Mouse (Mus musculus) layer of hippocampus, postnatal 25 days (tissue): ENCODE measurements around the gene Klf7. TPM values are rescaled to one million over a fixed set of nuclear protein-coding genes. Genes with fewer than 3 reads are reported as not detected.
"Not testable (repeated sequence)": the region's sequence is repeated elsewhere in the genome, so short reads cannot be mapped to it uniquely, and the experiment has no call there.

Experiments used
- DNase-seq, 2 experiments: peaks; one replicate each; pipeline ENCODE4 v3.0.0; 2022; ENCODE audit warnings: mixed read lengths in 2 of 2, low spot score in 1 of 2; ENCODE audit errors: extremely low spot score in 1 of 2
- total RNA-seq, 2 experiments: library from RNA; stranded (reverse); gene quantifications; 2 replicates each; pipeline ENCODE4 v1.2.3; 2021

Gene Klf7
- 10 to 100 TPM; 33.4 to 41.3 TPM for total RNA-seq

GRCm38 (mm10) chr1:64121559-64122465, at the start of gene Klf7:
Gene Klf7, minus strand, starts transcription at chr1:64122282.
- DNase-seq = peak; percentile 87 to 96

GRCm38 (mm10) chr1:64164526-64165062, 42.5 kb upstream of the Klf7 start:
- DNase-seq = no peak

- DNase-seq = no peak
Measured at GRCm38 (mm10) chr1:64158766-64159165, 36.7 kb upstream of the Klf7 start.

GRCm38 (mm10) chr1:64149185-64149584, 27.1 kb upstream of the Klf7 start:
- DNase-seq = no peak

GRCm38 (mm10) chr1:64142691-64143445, 20.8 kb upstream of the Klf7 start:
- no peak for DNase-seq

GRCm38 (mm10) chr1:64134439-64134838, 12.4 kb upstream of the Klf7 start:
- no peak for DNase-seq

- no peak for DNase-seq
Measured at GRCm38 (mm10) chr1:64126822-64127221, 4.7 kb upstream of the Klf7 start.

GRCm38 (mm10) chr1:64122466-64122830, 366 bp upstream of the Klf7 start:
- no peak for DNase-seq

- peak; percentile 59 to 63 for DNase-seq
Measured at GRCm38 (mm10) chr1:64120811-64121515, 1.1 kb downstream of the Klf7 start.

GRCm38 (mm10) chr1:64120421-64120810, 1.7 kb downstream of the Klf7 start:
- DNase-seq = peak; percentile 46 to 47

- peak; percentile 31 to 44 for DNase-seq
Measured at GRCm38 (mm10) chr1:64119851-64120250, 2.2 kb downstream of the Klf7 start.

GRCm38 (mm10) chr1:64119358-64119794, 2.7 kb downstream of the Klf7 start:
- DNase-seq = peak in 1 of 2 experiments; percentile 34

GRCm38 (mm10) chr1:64118285-64119170, 3.6 kb downstream of the Klf7 start:
- DNase-seq = no peak

- DNase-seq = no peak
Measured at GRCm38 (mm10) chr1:64117478-64118284, 4.4 kb downstream of the Klf7 start.

- no peak for DNase-seq
Measured at GRCm38 (mm10) chr1:64116746-64117455, 5.2 kb downstream of the Klf7 start.

- DNase-seq = no peak
Measured at GRCm38 (mm10) chr1:64114579-64114978, 7.5 kb downstream of the Klf7 start.

- DNase-seq = not testable (repeated sequence)
Measured at GRCm38 (mm10) chr1:64108653-64109052, 13.4 kb downstream of the Klf7 start.

- DNase-seq = no peak
Measured at GRCm38 (mm10) chr1:64107526-64107925, 14.6 kb downstream of the Klf7 start.
